Mouse (Mus musculus) liver, embryonic 14 days (tissue): ENCODE measurements around the gene Tulp3. TPM values are rescaled to one million over a fixed set of nuclear protein-coding genes. Genes with fewer than 3 reads are reported as not detected.

ENCODE experiments used
- polyA plus RNA-seq: library from polyadenylated mRNA; depleted of rRNA; stranded (reverse); fragments of >200 nt; gene quantifications from 2 replicates; pipeline ENCODE4 v1.2.3, GENCODE M21; 2012; rRNA removed

The Tulp3 gene
- polyA plus RNA-seq = 2.8 and 2.9 TPM in 2 replicates

DNA sequence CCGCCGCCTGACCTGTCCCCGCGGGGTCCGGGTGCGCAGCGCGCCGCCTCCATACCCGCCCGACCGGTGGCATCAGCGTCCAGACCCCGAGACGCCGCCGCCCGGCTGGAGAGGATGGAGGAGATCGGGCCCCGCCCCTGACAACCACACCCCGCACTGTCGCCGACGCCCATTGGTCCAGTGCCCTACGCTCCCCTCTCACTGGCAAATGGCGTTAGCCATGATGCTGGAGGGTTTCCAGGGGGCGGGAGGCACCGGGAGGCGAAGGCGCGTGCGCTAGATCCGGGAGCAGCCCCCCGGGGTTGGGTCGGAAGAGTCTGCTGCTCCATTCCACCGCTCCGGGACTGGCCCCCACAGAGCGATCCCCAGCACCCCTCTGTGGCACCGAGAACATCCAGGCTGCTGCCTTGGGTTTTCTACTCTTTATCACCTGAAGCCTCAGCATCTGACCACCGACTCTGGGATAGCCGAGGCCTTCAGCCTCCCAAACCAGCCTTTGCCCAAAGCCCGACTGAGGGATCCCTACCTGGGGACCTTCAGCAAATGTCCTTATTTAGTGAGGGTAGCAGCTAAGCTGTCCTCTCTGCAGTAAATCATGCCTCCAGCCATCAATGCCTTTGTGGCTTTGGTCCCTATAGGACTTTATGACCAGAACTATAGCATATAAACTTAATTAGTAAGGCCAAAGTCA is at the start of gene Tulp3:
Gene Tulp3, minus strand, starts transcription at position 126 of the 691 bp plus-strand sequence.

GRCm38 (mm10) chr6:128398996-128399395 is 43.3 kb upstream of the Tulp3 start, which contains the start of gene Nrip2:
Gene Nrip2, plus strand, starts transcription at chr6:128399296.

DNA sequence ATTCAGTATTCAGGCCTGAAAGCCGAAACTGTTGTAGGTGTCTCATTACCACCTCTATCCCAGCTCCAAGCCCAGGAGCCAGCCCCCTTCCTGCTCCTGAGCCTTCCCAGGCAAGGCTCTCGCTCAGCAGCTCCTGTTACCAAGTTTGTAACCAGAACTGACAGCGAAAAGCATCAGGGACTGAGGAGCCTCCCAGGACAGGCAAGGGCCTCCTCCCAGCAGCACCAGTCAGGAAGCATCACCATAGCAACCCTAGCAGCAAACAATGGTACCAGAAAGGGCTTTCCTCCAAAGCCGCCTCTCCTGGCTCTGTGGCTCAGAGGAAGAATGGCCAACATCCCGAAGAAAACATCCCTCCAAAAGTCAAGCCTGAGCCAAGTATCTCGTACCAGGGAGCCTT is 19.5 kb upstream of the Tulp3 start, which contains the start of the genes Tex52 and Gm44596:
Gene Tex52, plus strand, starts transcription at position 265 of the 400 bp plus-strand sequence.
Gene Gm44596, plus strand, starts transcription at position 312 of the 400 bp plus-strand sequence.

DNA sequence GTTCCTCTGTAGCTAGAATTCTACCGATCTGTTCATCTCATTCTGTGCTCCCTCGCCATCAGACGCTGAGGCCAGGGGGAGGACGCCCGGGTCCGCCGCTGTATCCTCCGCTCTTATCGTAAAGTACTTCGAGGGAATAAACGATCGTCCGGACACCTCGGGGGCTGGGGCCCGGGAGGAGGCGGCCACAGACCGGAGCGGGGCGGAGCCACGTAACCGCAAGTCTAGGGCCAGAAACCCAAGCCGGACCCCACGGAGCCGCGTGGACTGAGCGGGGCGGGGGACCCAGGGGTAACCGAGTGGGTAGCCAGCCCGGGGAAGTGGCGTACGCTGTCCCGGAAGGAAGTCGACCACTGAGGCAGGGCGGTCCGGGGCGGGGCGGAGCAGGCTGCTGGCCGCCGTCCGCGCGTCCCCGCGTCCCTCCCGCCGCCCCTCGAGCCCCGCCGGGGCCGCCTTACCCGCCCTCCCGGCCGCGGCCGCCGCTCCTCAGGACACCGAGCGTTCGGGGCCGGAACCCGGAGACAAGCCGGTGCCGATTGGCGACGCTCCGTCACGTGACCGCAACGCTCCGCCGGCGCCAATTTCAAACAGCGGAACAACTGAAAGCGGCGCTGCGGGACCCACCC is 6.8 kb upstream of the Tulp3 start, which contains the start of the genes Rhno1 and Foxm1:
Gene Rhno1, minus strand, starts transcription at position 531 of the 626 bp plus-strand sequence.
Gene Foxm1, plus strand, starts transcription at position 587 of the 626 bp plus-strand sequence.

DNA sequence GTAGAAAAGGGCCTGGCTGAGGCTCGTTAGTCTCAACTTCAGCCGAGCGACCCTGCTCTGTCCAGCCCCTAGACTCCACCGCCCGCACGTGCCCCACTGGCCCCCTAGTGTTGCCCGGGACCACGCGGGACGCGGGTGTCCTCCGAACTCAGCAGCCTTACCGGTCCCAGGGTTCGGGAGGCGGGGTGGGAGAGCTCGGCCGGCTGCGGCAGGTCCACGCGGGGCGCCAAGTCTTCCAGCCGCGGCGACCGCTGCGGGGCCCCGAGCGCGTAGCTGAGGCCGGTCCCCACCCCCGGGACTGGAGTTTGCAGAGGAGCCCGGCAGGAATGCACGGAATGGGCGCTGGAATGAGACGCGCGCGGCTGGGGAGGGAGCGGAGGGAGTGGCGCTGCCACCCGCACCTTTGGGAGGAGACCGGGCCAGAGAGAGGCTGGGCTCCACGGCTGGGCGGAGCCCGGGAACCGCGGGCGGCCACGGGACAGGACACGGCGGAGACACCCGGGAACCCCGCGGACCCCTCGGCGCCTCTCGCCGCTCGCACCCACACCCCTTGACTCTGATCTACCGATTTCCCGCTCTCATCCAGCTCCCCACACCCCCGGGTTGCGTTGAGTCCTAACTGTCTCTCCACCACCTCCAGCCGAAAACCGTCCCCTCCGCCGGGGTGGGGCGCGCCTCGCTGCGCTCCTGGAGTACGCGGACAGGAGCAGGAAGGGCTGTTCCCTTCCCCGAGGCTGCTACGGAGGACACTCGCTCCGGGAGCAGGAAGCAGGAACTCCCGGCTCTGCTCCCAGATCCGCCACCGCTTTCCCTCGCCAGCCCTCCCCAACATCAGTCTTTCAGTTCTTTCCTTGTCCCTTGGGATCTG is 55.3 kb downstream of the Tulp3 start, which contains the start of gene Tead4:
Gene Tead4, minus strand, starts transcription at position 690 of the 868 bp plus-strand sequence.

Other genes with a start within 250 kb of the Tulp3 start
- 11.0 and 11.1 TPM in 2 replicates for gene Tspan9, start 212.3 kb downstream of the Tulp3 start, polyA plus RNA-seq
- 0.26 and 0.28 TPM in 2 replicates for gene Tead4, start 55.0 kb downstream of the Tulp3 start, polyA plus RNA-seq
- 13.8 and 21.2 TPM in 2 replicates for gene Rhno1, start 7.1 kb upstream of the Tulp3 start, polyA plus RNA-seq
- gene Foxm1, start 7.1 kb upstream of the Tulp3 start, polyA plus RNA-seq = 20.3 and 26.5 TPM in 2 replicates
- gene Tex52, start 19.6 kb upstream of the Tulp3 start, polyA plus RNA-seq = 0.05 and 0.10 TPM in 2 replicates
- not detected in 2 replicates for gene Gm44596, start 19.7 kb upstream of the Tulp3 start, polyA plus RNA-seq
- gene Nrip2, start 43.4 kb upstream of the Tulp3 start, polyA plus RNA-seq = 0.58 and 0.76 TPM in 2 replicates
- 6.2 and 7.1 TPM in 2 replicates for gene Itfg2, start 69.1 kb upstream of the Tulp3 start, polyA plus RNA-seq
- 123 and 126 TPM in 2 replicates for gene Fkbp4, start 82.8 kb upstream of the Tulp3 start, polyA plus RNA-seq
- gene Pzp, start 170.9 kb upstream of the Tulp3 start, polyA plus RNA-seq = 166 and 180 TPM in 2 replicates
- 8.4 and 8.9 TPM in 2 replicates for gene A2ml1, start 225.8 kb upstream of the Tulp3 start, polyA plus RNA-seq